Mouse (Mus musculus): Measurements from ENCODE around the gene Card9.

Gene Card9

DNA sequence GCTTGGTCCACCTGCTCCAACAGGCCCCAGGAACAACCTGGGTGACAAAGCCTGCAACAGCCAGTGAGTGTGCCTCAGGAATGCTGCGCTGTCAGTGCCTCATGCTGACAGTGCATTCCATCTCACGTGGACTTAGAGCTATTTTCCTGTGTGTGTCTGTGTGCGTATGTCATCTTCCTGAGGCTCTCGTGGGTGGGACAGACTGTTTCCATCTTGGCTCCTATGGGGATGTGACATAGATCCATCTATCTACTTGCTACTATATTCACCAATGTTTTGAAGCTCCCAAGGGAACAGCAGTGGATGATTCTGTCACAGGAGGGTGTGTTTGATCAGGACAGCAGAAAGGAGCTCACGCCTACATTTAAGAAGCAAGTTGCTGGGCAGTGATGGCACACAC lies 48.8 kb downstream of the Card9 start:
- no peak for DNase-seq (ENCODE audit: extremely low read depth, insufficient read length, low spot score)

DNA sequence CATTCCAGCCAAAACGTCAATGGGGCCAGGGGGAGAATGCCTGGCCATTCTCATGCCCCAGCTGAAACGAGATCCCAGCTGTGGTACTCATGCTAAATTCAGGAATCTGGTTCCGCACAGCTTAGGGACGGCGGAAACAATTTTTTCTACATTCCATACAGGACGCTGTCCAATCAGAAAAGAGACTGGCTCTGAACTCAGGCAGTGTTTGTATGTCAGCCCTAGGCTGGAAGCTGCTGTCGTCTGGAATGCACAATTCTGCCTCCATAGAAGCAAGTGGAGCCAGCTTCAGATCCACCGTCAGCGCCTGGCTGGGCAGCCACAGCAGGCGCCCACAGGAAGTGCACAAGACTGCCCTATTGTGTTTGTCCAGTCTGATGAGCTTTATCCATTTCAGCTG lies 51.0 kb downstream of the Card9 start:
- DNase-seq (ENCODE audit: extremely low read depth, insufficient read length, low spot score) = peak; percentile 61

DNA sequence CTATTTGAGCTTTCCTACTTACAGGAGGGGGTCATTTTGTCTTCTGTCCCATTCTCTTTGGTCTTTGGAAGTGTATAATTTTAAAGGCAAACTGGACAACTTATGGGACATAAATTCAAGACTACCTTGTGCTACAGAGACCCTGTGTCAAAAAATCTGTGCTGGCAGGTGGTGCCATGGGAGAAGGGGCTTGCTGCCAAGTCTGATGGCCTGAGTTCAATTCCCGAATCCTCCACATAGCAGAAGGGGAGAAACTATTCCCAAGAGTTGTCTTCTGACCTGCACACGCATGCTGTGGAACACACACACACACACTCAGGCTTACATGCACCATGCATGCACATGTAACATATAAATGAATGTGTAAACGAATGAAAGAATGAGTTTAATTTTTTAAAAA lies 54.0 kb downstream of the Card9 start:
- DNase-seq (ENCODE audit: extremely low read depth, insufficient read length, low spot score) = no peak

DNA sequence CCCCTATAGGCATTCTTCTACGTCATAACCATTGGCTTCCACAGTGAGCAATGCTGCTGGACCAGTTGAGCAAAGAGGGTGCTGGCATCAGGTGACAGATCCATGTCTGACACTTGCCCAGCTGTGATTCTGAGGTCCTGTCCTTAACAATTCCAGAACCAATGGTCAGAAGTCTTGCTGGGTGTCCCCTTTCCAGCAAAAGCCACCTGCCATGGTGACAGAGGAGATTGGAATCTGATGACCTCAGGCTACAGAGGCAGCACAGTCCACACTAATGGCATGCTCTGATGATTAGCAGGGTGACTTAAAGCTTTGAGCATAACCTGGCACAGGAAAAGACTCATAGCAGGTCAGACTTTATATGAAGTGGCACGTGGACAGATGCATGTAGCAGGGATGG lies 55.2 kb downstream of the Card9 start:
- no peak for DNase-seq (ENCODE audit: extremely low read depth, insufficient read length, low spot score)

DNA sequence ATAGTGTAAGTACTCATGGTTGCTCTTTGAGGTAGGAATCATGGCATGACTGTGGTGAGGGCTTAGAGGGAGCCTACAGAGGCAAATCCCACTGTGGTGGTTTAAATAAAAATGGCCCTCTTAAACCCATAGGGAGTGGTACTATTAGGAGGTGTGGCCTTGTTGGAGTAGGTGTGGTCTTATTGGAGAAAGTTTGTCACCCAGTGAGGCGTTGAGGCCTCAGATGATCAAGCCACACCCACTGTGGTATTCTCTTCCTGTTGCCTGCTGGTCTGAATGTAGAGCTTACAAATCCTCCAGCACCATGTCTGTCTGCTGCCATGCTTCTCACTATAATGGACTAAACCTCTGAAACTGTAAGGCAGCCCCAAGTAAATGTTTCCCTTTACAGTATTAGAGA lies 56.0 kb downstream of the Card9 start:
- no peak for DNase-seq (ENCODE audit: extremely low read depth, insufficient read length, low spot score)

Data from 3134 (cell line).